Mouse (Mus musculus) ES-Bruce4 (cell line): Measurements from ENCODE around the gene Olfr691. TPM values are rescaled to one million over a fixed set of nuclear protein-coding genes. Genes with fewer than 3 reads are reported as not detected.
"Not testable (repeated sequence)": the region's sequence is repeated elsewhere in the genome, so short reads cannot be mapped to it uniquely, and the experiment has no call there.

Experiments used
- H3K27ac ChIP-seq: 2 replicates; pipeline ENCODE4 v1.5.1; 2012; ENCODE audit warnings: low read length, inconsistent platforms; ENCODE audit not compliant: insufficient read depth
- H3K27me3 ChIP-seq: 2 replicates; pipeline ENCODE4 v1.6.1; 2012; ENCODE audit warnings: mild to moderate bottlenecking, low read length, inconsistent platforms; ENCODE audit not compliant: control insufficient read depth, poor library complexity, insufficient read depth, severe bottlenecking
- H3K36me3 ChIP-seq: 2 replicates; pipeline ENCODE4 v1.6.1; 2012; ENCODE audit warnings: inconsistent platforms, mild to moderate bottlenecking, low read length, moderate library complexity; ENCODE audit not compliant: control insufficient read depth, poor library complexity, insufficient read depth, severe bottlenecking
- H3K4me1 ChIP-seq: one replicate; pipeline ENCODE4 v1.8.1; 2011; ENCODE audit warnings: low read length; ENCODE audit not compliant: control insufficient read depth, insufficient read depth
- H3K4me3 ChIP-seq: 2 replicates; pipeline ENCODE4 v1.5.1; 2011; ENCODE audit warnings: low read depth, mild to moderate bottlenecking, low read length
- H3K9ac ChIP-seq: 2 replicates; pipeline ENCODE4 v1.6.1; 2012; ENCODE audit warnings: low read depth, mild to moderate bottlenecking, inconsistent platforms; ENCODE audit not compliant: poor library complexity, severe bottlenecking
- H3K9me3 ChIP-seq: replicated peaks from 2 replicates; pipeline ENCODE4 v1.6.1; 2012; ENCODE audit warnings: mild to moderate bottlenecking, low read length, inconsistent platforms; ENCODE audit not compliant: control insufficient read depth, poor library complexity, insufficient read depth, severe bottlenecking
- CTCF ChIP-seq: IDR thresholded peaks from one replicate; pipeline ENCODE4 v1.8.1; 2011; ENCODE audit warnings: low read depth, low read length
- EP300 ChIP-seq: IDR thresholded peaks from 2 replicates; pipeline ENCODE4 v1.6.1; 2011; ENCODE audit warnings: low read depth, low read length; ENCODE audit not compliant: insufficient read depth
- POLR2A ChIP-seq: IDR thresholded peaks from one replicate; pipeline ENCODE4 v1.8.1; 2011; ENCODE audit warnings: low read length; ENCODE audit not compliant: insufficient read depth
- polyA plus RNA-seq: library from polyadenylated mRNA; stranded (reverse); fragments of >200 nt; gene quantifications from 2 replicates; pipeline ENCODE4 v1.2.4, GENCODE M21; 2011; ENCODE audit warnings: low read depth; ENCODE audit not compliant: missing spikeins, insufficient read depth, insufficient read length

Olfr691 gene
- polyA plus RNA-seq, 1 experiment: not detected

DNA sequence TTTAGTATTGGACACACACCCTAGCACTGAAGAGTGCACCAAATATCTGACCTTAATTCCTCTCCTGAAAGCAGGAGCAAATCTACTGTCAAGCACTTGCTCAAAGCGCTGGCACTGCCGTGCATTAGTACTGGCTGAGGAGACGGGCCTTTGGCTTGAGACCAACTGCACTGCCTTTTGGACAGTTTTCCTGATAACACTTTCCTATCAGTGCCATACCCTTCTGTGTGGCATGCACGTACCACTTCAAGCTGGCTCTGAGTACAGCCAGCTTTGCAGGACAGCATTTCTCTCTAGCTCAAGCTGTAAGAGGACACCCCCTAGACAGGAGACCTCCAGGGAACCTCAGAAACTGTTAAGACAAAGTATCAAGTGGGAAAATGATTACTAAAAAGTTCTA, 31.4 kb upstream of the Olfr691 start:
- no peak for TF ChIP-seq EP300
- no peak for TF ChIP-seq POLR2A
- TF ChIP-seq CTCF: no peak
- H3K36me3 ChIP-seq: peaks cover 3% of the 10 kb centered on the region
- H3K4me1 ChIP-seq: no peaks in the 10 kb centered on the region
- no peaks in the 10 kb centered on the region for H3K9me3 ChIP-seq
- no peak overlapping the region for H3K27ac ChIP-seq
- no peak overlapping the region for H3K9ac ChIP-seq
- no peak overlapping the region for H3K4me3 ChIP-seq
- no peaks in the 10 kb centered on the region for H3K27me3 ChIP-seq

DNA sequence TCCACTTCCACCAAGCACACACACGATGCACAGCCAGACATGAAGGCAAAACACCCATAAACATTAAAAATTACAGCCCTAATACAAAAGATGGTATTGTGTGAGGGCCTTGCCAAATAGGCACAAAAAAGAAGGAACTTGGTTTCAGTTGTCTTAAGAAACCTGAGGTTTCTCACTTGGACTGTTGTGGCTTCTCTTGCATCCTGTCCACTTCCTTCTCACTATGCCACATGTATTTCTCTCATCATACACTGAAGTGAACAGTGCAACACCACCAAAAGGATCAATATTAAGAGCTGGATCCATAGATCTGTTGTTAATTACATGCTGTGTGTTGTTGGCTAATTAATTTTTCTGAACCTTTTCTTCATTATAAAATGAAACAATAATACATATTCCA, 30.8 kb upstream of the Olfr691 start:
- H3K27ac ChIP-seq: no peak overlapping the region
- peaks cover 2% of the 10 kb centered on the region; the same call in 1 of the 2 replicates for H3K36me3 ChIP-seq
- H3K9ac ChIP-seq: no peak overlapping the region
- no peak overlapping the region for H3K4me3 ChIP-seq
- no peaks in the 10 kb centered on the region for H3K4me1 ChIP-seq
- TF ChIP-seq CTCF (no peak), EP300 (no peak), POLR2A (no peak)
- H3K27me3 ChIP-seq: no peaks in the 10 kb centered on the region
- no peaks in the 10 kb centered on the region for H3K9me3 ChIP-seq

DNA sequence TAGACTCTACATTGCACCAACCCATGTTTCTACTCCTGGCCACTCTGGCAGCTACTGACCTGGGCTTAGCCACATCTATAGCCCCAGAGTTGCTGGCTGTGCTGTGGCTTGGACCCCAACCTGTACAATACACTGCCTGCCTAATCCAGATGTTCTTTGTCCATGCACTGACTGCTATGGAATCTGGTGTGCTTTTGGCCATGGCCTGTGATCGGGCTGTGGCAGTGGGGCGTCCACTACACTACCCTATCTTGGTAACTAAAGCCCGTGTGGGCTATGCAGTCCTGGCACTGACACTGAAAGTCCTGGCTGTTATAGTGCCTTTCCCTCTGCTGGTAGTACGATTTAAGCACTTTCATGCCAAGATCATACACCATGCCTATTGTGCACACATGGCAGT, 26.5 kb upstream of the Olfr691 start:
- no peak overlapping the region for H3K4me3 ChIP-seq
- peaks cover 2% of the 10 kb centered on the region; the same call in 1 of the 2 replicates for H3K36me3 ChIP-seq
- no peaks in the 10 kb centered on the region for H3K4me1 ChIP-seq
- no peak overlapping the region for H3K9ac ChIP-seq
- H3K9me3 ChIP-seq: no peaks in the 10 kb centered on the region
- no peak for TF ChIP-seq POLR2A
- no peak for TF ChIP-seq CTCF
- TF ChIP-seq EP300: no peak
- no peak overlapping the region for H3K27ac ChIP-seq
- H3K27me3 ChIP-seq: no peaks in the 10 kb centered on the region

DNA sequence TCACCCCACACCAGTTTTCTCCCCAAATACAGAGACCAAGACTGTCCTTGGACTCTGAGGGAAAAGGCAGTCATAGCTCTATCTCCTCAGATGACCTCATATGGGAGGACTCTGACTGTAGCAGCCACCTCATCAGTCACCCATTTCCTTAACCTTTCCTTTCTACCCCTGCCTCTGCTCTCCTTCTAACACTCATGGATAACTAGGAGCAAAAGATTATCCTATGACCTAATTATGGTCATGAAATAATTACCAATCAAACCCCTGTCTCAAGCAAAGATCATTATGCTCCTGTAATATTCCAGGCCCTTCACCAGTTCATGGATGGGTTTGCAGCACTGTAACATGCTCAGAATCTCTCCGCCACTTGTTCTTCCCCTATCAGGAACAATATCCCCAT, 25.9 kb upstream of the Olfr691 start, which contains the start of gene Olfr692:
Olfr692 (plus strand) TSS at position 301 of the 400 bp plus-strand sequence.
- Histone ChIP-seq H3K4me1 (no peaks in the 10 kb centered on the region), H3K36me3 (peaks cover 2% of the 10 kb centered on the region; the same call in 1 of the 2 replicates), H3K4me3 (no peak within 1 kb of the TSS), H3K9ac (no peak within 1 kb of the TSS), H3K27ac (no peak within 1 kb of the TSS), H3K9me3 (no peaks in the 10 kb centered on the region), H3K27me3 (no peaks in the 10 kb centered on the region)
- TF ChIP-seq POLR2A (no peak), EP300 (no peak), CTCF (no peak)

DNA sequence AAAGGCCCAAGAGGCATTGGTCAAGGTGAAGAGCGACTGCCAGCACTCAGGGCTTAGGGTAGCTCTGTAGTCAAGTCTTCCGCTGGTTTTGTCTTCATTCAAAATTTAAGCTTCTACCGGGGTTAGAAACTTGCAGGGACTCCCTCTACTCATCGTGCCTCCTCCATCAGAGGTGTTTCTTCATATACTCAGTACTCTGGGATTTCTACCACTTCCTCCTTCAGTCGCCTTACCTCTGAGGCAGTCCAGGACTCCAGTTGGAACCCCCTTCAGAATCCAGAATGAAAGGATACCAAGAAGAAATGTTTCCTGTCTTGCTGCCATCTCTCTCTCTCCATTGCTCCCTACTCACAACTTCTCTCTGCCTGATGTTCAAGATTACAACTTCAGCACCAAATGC, 25.2 kb upstream of the Olfr691 start:
- Histone ChIP-seq H3K27me3 (no peaks in the 10 kb centered on the region), H3K4me1 (no peaks in the 10 kb centered on the region), H3K27ac (no peak overlapping the region), H3K36me3 (peaks cover 2% of the 10 kb centered on the region; the same call in 1 of the 2 replicates), H3K9ac (no peak overlapping the region), H3K4me3 (no peak overlapping the region), H3K9me3 (no peaks in the 10 kb centered on the region)
- no peak for TF ChIP-seq CTCF
- TF ChIP-seq EP300: no peak
- TF ChIP-seq POLR2A: no peak

DNA sequence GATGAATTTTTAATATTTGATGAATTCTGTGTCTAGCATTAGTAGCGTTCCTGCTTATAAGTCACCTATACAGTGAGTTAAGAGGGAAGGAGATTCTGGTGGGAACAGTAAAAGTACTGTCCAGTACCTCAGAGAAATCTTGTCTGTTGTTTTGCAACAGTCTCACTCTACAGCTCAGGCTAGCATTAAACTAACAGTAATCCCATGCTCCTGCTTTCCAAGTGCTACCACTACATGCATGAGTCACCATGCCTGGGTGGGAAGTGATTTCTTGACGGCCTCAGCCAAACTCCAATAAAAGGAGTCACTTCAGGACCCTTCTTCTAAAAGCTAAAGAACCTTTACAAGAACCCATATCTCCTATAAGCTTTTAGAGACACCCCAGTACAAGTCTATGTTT, 19.6 kb upstream of the Olfr691 start:
- TF ChIP-seq CTCF: no peak
- no peak for TF ChIP-seq EP300
- TF ChIP-seq POLR2A: no peak
- Histone ChIP-seq H3K36me3 (no peaks in the 10 kb centered on the region), H3K9ac (no peak overlapping the region), H3K9me3 (no peaks in the 10 kb centered on the region), H3K27ac (no peak overlapping the region), H3K4me1 (no peaks in the 10 kb centered on the region), H3K4me3 (no peak overlapping the region), H3K27me3 (no peaks in the 10 kb centered on the region)

DNA sequence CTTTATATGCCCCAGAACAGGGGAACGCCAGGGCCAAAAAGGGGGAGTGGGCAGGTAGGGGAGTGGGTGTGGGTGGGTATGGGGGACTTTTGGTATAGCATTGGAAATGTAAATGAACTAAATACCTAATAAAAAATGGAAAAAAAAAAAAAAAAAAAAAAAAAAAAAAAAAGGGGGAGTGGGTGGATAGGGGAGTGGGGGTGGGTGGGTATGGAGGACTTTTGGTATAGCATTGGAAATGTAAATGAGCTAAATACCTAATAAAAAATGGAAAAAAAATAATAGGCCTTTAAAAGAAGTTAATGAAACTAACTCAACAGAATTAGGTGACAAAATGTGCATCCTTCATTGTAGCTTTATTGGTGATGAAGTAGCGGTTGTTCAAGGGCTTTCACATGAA, 14.4 kb upstream of the Olfr691 start:
- H3K36me3 ChIP-seq, H3K9ac ChIP-seq, H3K4me1 ChIP-seq, H3K9me3 ChIP-seq, H3K27ac ChIP-seq, H3K4me3 ChIP-seq, H3K27me3 ChIP-seq: not testable (repeated sequence)

DNA sequence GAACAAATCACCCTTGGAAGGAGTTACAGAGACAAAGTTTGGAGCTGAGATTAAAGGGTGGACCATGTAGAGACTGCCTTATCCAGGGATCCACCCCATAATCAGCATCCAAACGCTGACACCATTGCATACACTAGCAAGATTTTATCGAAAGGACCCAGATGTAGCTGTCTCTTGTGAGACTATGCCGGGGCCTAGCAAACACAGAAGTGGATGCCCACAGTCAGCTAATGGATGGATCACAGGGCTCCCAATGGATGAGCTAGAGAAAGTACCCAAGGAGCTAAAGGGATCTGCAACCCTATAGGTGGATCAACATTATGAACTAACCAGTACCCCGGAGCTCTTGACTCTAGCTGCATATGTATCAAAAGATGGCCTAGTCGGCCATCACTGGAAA, 14.0 kb upstream of the Olfr691 start:
- not testable (repeated sequence) for H3K27me3 ChIP-seq, H3K4me3 ChIP-seq, H3K4me1 ChIP-seq, H3K27ac ChIP-seq, H3K36me3 ChIP-seq, H3K9ac ChIP-seq, H3K9me3 ChIP-seq
